Mouse (Mus musculus) fat pad, adult 2 months (tissue): ENCODE data around the gene Atp6v1a.

Experiments used
- DNase-seq: peaks from one replicate; pipeline ENCODE4 v3.0.0-alpha.2; 2011; ENCODE audit warnings: low read depth, low spot score; ENCODE audit errors: extremely low read depth

Atp6v1a gene

DNA sequence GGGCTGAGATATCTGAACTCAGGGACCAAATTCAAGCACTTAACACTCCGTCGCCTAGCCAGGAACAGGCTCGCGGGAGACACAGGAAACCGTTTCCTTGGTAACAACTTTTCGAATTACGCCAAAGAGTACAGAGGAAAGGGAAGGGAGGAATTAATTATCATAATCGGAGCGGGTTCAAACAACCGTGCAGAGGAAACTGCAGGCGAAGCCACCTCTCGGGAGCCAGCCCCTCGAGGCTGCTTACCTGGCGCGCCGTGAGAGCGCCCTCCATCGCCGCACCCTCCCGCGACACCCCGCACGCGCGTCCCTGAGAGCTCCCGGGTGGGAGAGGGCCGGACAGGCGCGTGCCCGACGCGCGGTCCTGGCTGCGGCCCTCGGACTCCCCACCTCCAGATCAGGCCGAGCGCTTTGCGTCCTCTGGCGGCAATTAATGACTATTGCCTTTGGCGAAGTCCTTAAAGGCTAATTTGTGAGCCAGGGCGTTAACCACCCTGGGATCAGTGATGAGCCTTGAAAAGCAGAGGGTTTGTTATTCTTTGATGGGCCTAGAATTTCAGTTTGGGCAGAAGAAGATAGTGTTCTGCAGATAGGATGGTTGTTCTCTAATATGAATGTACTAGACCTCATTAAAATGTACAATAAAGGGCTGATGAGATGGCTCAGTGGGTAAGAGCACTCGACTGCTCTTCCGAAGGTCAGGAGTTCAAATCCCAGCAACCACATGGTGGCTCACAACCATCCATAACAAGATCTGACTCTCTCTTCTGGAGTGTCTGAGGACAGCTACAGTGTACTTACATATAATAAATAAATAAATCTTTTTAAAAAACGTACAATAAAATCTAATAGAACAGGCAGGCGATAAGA is 76.2 kb downstream of the Atp6v1a start, which contains the start of gene Gramd1c:
TSS of gene Gramd1c (minus strand) at position 321 of the 870 bp plus-strand sequence.
- no peak for DNase-seq

DNA sequence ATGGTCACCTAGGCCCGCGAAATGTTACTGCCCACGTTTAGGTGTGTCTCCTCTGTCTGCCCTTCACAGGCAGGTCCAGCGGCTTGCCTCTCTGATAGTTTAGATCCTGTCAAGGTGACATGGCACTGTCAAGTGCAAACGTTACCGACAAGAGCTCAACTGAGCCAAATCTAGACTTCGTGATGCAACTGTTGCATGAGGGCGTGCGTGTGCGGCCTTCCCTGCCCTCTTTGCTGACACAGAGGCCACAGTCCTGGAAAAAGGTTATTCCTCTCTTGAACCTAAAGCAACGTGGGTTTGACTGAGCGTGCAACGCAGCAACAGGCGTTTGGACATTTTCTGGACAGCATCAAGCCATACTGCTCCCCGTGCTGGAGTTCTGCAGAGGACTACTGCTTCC is 78.2 kb downstream of the Atp6v1a start:
- DNase-seq, result no peak

DNA sequence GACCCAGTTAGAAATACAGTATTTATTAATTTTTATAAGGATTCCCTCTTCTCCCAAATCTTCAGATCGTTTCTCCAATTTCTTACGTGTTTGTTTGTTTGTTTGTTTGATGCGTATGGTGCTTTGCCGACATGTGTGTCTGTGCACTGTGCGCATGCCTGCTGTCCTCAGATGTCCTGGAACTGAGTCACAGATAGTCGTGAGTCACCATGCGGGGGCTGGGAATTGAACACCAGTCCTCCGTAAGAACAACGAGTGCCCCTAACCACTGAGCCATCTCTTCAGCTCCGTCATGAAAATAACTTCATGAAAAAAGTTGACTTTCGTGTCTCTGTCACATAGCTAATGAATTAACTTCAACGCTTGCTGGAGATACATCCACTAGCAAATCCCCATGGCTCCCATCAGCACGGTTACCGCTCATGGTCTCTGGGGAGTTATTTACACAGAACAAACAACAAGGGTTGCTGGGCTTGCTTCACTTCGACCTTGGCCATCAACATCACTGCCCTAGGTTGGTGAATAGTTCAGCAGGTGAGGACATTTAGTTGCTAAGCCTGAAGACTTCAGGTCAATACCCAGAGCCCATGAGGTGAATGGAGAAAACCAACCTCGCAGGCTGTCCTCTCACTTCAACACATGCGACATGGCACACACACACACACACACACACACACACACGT is 78.8 kb downstream of the Atp6v1a start:
- DNase-seq, result no peak

DNA sequence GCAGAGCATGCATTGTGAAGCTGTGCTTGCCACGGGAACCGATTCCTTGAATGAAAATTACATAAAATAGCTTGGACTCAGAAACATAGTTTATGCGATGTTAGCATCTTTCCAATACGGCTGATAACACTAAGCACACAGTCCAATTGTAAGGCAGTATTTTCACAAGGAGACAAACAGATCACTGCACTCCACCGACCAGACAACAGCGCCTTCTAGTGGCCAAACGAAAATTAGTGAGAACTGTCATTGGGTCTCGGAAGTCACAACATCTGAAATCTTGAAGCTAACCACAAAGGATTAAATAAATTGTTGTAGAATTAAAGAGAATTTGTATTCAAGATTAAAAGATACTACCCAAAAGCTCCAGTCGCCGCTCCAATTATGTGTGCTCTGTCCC is 80.8 kb downstream of the Atp6v1a start:
- no peak for DNase-seq

- no peak for DNase-seq
Measured at GRCm38 (mm10) chr16:44055766-44056165, 83.7 kb downstream of the Atp6v1a start.

GRCm38 (mm10) chr16:44053265-44053664 is 86.2 kb downstream of the Atp6v1a start:
- no peak for DNase-seq

DNA sequence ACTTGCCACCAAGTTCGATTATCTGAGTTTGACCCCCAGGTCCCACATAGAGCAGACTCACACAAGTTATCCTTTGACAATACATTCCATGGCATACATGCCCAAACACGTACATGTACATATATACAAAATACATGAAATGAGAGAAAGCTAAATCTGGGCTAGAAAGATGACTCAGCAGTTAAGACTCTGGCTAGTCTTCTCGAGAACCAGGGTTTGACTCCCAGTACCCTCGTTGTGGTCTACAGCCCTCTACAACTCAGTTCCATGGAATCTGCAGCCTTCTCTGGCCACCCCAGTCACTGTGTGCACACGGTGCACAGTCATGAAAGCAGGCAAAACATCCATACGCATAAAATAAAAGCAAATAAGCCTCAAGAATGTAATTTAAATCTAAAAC is 87.1 kb downstream of the Atp6v1a start:
- DNase-seq, result no peak

- no peak for DNase-seq
Measured at GRCm38 (mm10) chr16:44050139-44050538, 89.4 kb downstream of the Atp6v1a start.

- no peak for DNase-seq
Measured at GRCm38 (mm10) chr16:44039112-44039511, 100.4 kb downstream of the Atp6v1a start.
